Mouse (Mus musculus): ENCODE results near the gene Olfr118.
"Not testable (repeated sequence)": the region's sequence is repeated elsewhere in the genome, so short reads cannot be mapped to it uniquely, and the experiment has no call there.

Olfr118 gene

GRCm38 (mm10) chr17:37666688-37667087, at the start of gene Olfr118:
Gene Olfr118 (plus strand): TSS chr17:37666988.
- DNase-seq (ENCODE audit: low read depth, low spot score): no peak

GRCm38 (mm10) chr17:37627009-37627408, 39.8 kb upstream of the Olfr118 start, which contains the start of the genes Olfr115 and Olfr116:
Gene Olfr115 (minus strand): TSS chr17:37627109.
Gene Olfr116 (minus strand): TSS chr17:37627199.
- DNase-seq (ENCODE audit: low read depth, low spot score): no peak

- DNase-seq (ENCODE audit: low read depth, low spot score): no peak
Measured at GRCm38 (mm10) chr17:37663682-37664081, 3.1 kb upstream of the Olfr118 start, which contains the start of gene Olfr117. Gene Olfr117 (minus strand): TSS chr17:37663782.

GRCm38 (mm10) chr17:37696264-37696663, 29.5 kb downstream of the Olfr118 start, which contains the start of gene Olfr119:
Gene Olfr119 (plus strand): TSS chr17:37696564.
- not testable (repeated sequence) for DNase-seq (ENCODE audit: low read depth, low spot score)

- DNase-seq (ENCODE audit: low read depth, low spot score): no peak
Measured at GRCm38 (mm10) chr17:37721508-37721907, 54.7 kb downstream of the Olfr118 start, which contains the start of gene Olfr120. Gene Olfr120 (plus strand): TSS chr17:37721808.

Measured in brain, embryonic 18.5 days (tissue).